27 mouse cellular contexts compared by ENCODE assay signal in the genomic region with DNA sequence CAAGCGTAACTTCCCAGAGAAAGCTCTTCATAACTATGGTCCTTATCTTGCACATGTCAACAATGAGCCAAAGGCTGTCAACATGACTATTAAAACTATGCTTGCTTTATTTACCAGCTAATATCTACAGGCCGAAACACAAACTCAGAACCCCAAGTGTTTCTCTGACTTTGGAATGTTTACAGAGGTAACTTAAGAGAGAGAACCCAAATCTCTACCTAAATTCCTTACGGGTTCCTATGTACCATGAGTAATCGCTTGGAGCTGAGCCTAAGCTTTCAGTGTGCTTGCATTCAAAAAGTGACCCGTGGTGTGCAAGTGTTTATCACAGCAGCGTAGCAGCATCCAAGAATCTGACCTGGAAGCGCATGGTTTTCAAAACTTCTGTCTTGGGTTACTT.
"Had no signal": no experiment of that assay in that cellular context is flagged by ENCODE, and none has a peak within 500 bp of the region (broad histone marks: within the 10 kb centered on the region; RNA-seq: fewer than 3 reads in every experiment).

No protein-coding gene starts in this region.

- H3K4me2 ChIP-seq: heart, embryonic 11.5 days; heart, embryonic 13.5 days; heart, embryonic 15.5 days; hindbrain, embryonic 12.5 days; hindbrain, embryonic 14.5 days; intestine, embryonic 15.5 days; limb, embryonic 12.5 days; liver, embryonic 11.5 days had no signal

- ATAC-seq: hindbrain, embryonic 16.5 days; inflammation-experienced regulatory T-cells, adult 6 months; intestine, embryonic 15.5 days; intestine, postnatal 0 days had no signal

- DNase-seq: gastrocnemius, adult 2 months; gastrocnemius, postnatal 10 days; gastrocnemius, postnatal 25 days; heart, adult 2 months; heart, postnatal 10 days; heart, postnatal 4 days; kidney, adult 18-20 months; kidney, adult 8-10 months; kidney, postnatal 10 days; kidney, postnatal 25 days; kidney, postnatal 4 days; liver had no signal

- H3K9ac ChIP-seq: heart, embryonic 13.5 days; heart, embryonic 15.5 days; hindbrain, embryonic 12.5 days; hindbrain, embryonic 14.5 days; intestine, embryonic 15.5 days; limb, embryonic 12.5 days had no signal

- H3K27me3 ChIP-seq: heart, embryonic 13.5 days; heart, embryonic 15.5 days; hindbrain, embryonic 12.5 days; intestine, embryonic 15.5 days; limb, embryonic 12.5 days had no signal

- H3K4me3 ChIP-seq: gastrocnemius, adult 2 months; heart, adult 2 months; heart, embryonic 13.5 days; heart, embryonic 15.5 days; hindbrain, embryonic 10.5 days; hindbrain, embryonic 12.5 days; intestine, embryonic 15.5 days; layer of hippocampus, adult 2 months; left cerebral cortex, adult 2 months; limb, embryonic 10.5 days; limb, embryonic 12.5 days had no signal

- H3K27ac ChIP-seq: gastrocnemius, adult 2 months; heart, adult 2 months; heart, embryonic 13.5 days; heart, embryonic 15.5 days; hindbrain, embryonic 10.5 days; hindbrain, embryonic 12.5 days; hindbrain, embryonic 14.5 days; intestine, embryonic 15.5 days; layer of hippocampus, adult 2 months; left cerebral cortex, adult 2 months; limb, embryonic 10.5 days; limb, embryonic 12.5 days had no signal

- H3K9me3 ChIP-seq: heart, embryonic 13.5 days; heart, embryonic 15.5 days; hindbrain, embryonic 10.5 days; hindbrain, embryonic 12.5 days; intestine, embryonic 15.5 days; limb, embryonic 10.5 days; limb, embryonic 12.5 days had no signal

- H3K36me3 ChIP-seq: heart, embryonic 13.5 days; heart, embryonic 15.5 days; hindbrain, embryonic 12.5 days; intestine, embryonic 15.5 days; limb, embryonic 12.5 days had no signal
